Mouse (Mus musculus): ENCODE data around the gene Rilpl1. TPM values are rescaled to one million over a fixed set of nuclear protein-coding genes. Genes with fewer than 3 reads are reported as not detected.
"Not testable (repeated sequence)": the region's sequence is repeated elsewhere in the genome, so short reads cannot be mapped to it uniquely, and the experiment has no call there.

Gene Rilpl1
- polyA plus RNA-seq, 1 experiment from 2014 or later = 21.8 TPM

- no peaks in the 10 kb centered on the region for H3K9me3 ChIP-seq (replicated peaks)
- no peaks in the 10 kb centered on the region for H3K4me1 ChIP-seq
- no peak overlapping the region for H3K4me2 ChIP-seq
- H3K27me3 ChIP-seq = no peaks in the 10 kb centered on the region
- no peak overlapping the region for H3K27ac ChIP-seq
- no peak overlapping the region for H3K4me3 ChIP-seq (replicated peaks)
- 88% methylated on average over 8 of the region's 8 CpGs for WGBS
- H3K36me3 ChIP-seq = peaks cover 82% of the 10 kb centered on the region
- no peak for ATAC-seq (replicated peaks; ENCODE audit: low FRiP score)
- no peak overlapping the region for H3K9ac ChIP-seq
Observed at GRCm38 (mm10) chr5:124462297-124463025, 68.7 kb downstream of the Rilpl1 start.

- H3K9me3 ChIP-seq (replicated peaks); ATAC-seq (replicated peaks; ENCODE audit: low FRiP score); H3K4me2 ChIP-seq; H3K27ac ChIP-seq; H3K4me1 ChIP-seq; H3K9ac ChIP-seq; H3K27me3 ChIP-seq; H3K4me3 ChIP-seq (replicated peaks): not testable (repeated sequence)
- H3K36me3 ChIP-seq = peaks cover 82% of the 10 kb centered on the region
- 85% methylated on average over 14 of the region's 14 CpGs for WGBS
Observed at GRCm38 (mm10) chr5:124460922-124461321, 70.3 kb downstream of the Rilpl1 start.

- ATAC-seq (replicated peaks; ENCODE audit: low FRiP score) = no peak
- peaks cover 98% of the 10 kb centered on the region for H3K36me3 ChIP-seq
- no peaks in the 10 kb centered on the region for H3K9me3 ChIP-seq (replicated peaks)
- H3K4me2 ChIP-seq = no peak overlapping the region
- WGBS = 91% methylated on average over 6 of the region's 6 CpGs
- no peak overlapping the region for H3K4me3 ChIP-seq (replicated peaks)
- H3K27ac ChIP-seq = no peak overlapping the region
- H3K4me1 ChIP-seq = no peaks in the 10 kb centered on the region; the same call in 1 of the 2 replicates
- H3K9ac ChIP-seq = no peak overlapping the region
- H3K27me3 ChIP-seq = no peaks in the 10 kb centered on the region
Observed at GRCm38 (mm10) chr5:124456762-124457161, 74.4 kb downstream of the Rilpl1 start.

GRCm38 (mm10) chr5:124454082-124454419 lies 77.1 kb downstream of the Rilpl1 start:
- WGBS = 88% methylated on average over 1 of the region's 1 CpGs
- Histone ChIP-seq H3K27ac (peak overlapping the region; percentile 7; the same call in 1 of the 2 replicates), H3K9ac (no peak overlapping the region), H3K9me3 (replicated peaks) (no peaks in the 10 kb centered on the region), H3K4me1 (peaks cover 7% of the 10 kb centered on the region; the same call in 1 of the 2 replicates), H3K36me3 (peaks cover 100% of the 10 kb centered on the region), H3K4me3 (replicated peaks) (no peak overlapping the region), H3K4me2 (no peak overlapping the region), H3K27me3 (no peaks in the 10 kb centered on the region)
- ATAC-seq (replicated peaks; ENCODE audit: low FRiP score) = no peak

- H3K4me1 ChIP-seq = peaks cover 10% of the 10 kb centered on the region; the same call in 1 of the 2 replicates
- no peak overlapping the region for H3K4me2 ChIP-seq
- ATAC-seq (replicated peaks; ENCODE audit: low FRiP score) = 0 out of 2 replicates have a peak, but pooled peaks have one; percentile 25
- WGBS = 86% methylated on average over 13 of the region's 13 CpGs
- H3K27ac ChIP-seq = peak overlapping the region; percentile 7; the same call in 1 of the 2 replicates
- no peak overlapping the region for H3K4me3 ChIP-seq (replicated peaks)
- no peaks in the 10 kb centered on the region for H3K9me3 ChIP-seq (replicated peaks)
- H3K27me3 ChIP-seq = no peaks in the 10 kb centered on the region
- H3K9ac ChIP-seq = no peak overlapping the region
- peaks cover 100% of the 10 kb centered on the region for H3K36me3 ChIP-seq
Observed at GRCm38 (mm10) chr5:124453339-124454081, 77.7 kb downstream of the Rilpl1 start.

- no peak overlapping the region for H3K9ac ChIP-seq
- H3K4me2 ChIP-seq = no peak overlapping the region
- peaks cover 100% of the 10 kb centered on the region for H3K36me3 ChIP-seq
- 79% methylated on average over 15 of the region's 15 CpGs for WGBS
- no peaks in the 10 kb centered on the region for H3K27me3 ChIP-seq
- no peaks in the 10 kb centered on the region for H3K9me3 ChIP-seq (replicated peaks)
- no peak overlapping the region for H3K4me3 ChIP-seq (replicated peaks)
- peaks cover 17% of the 10 kb centered on the region; the same call in 1 of the 2 replicates for H3K4me1 ChIP-seq
- no peak for ATAC-seq (replicated peaks; ENCODE audit: low FRiP score)
- no peak overlapping the region; the same call in 1 of the 2 replicates for H3K27ac ChIP-seq
Observed at GRCm38 (mm10) chr5:124452494-124453228, 78.5 kb downstream of the Rilpl1 start.

GRCm38 (mm10) chr5:124450641-124451340 lies 80.4 kb downstream of the Rilpl1 start:
- H3K4me3 ChIP-seq (replicated peaks) = no peak overlapping the region
- H3K4me1 ChIP-seq = peaks cover 32% of the 10 kb centered on the region
- no peak overlapping the region for H3K27ac ChIP-seq
- ATAC-seq (replicated peaks; ENCODE audit: low FRiP score) = no peak
- no peak overlapping the region for H3K4me2 ChIP-seq
- H3K36me3 ChIP-seq = peaks cover 88% of the 10 kb centered on the region
- no peak overlapping the region for H3K9ac ChIP-seq
- no peaks in the 10 kb centered on the region for H3K9me3 ChIP-seq (replicated peaks)
- H3K27me3 ChIP-seq = no peaks in the 10 kb centered on the region
- WGBS = 78% methylated on average over 16 of the region's 16 CpGs

- Histone ChIP-seq H3K4me1 (peaks cover 32% of the 10 kb centered on the region), H3K4me3 (replicated peaks) (no peak overlapping the region), H3K9me3 (replicated peaks) (no peaks in the 10 kb centered on the region), H3K4me2 (no peak overlapping the region), H3K36me3 (peaks cover 81% of the 10 kb centered on the region), H3K27me3 (no peaks in the 10 kb centered on the region), H3K9ac (no peak overlapping the region), H3K27ac (no peak overlapping the region)
- WGBS = 89% methylated on average over 7 of the region's 7 CpGs
- ATAC-seq (replicated peaks; ENCODE audit: low FRiP score) = no peak
Observed at GRCm38 (mm10) chr5:124450051-124450450, 81.1 kb downstream of the Rilpl1 start.

GRCm38 (mm10) chr5:124449494-124449893 lies 81.7 kb downstream of the Rilpl1 start:
- Histone ChIP-seq H3K9ac (no peak overlapping the region), H3K4me1 (peaks cover 36% of the 10 kb centered on the region), H3K27me3 (no peaks in the 10 kb centered on the region), H3K27ac (no peak overlapping the region), H3K36me3 (peaks cover 75% of the 10 kb centered on the region), H3K4me2 (no peak overlapping the region), H3K4me3 (replicated peaks) (no peak overlapping the region), H3K9me3 (replicated peaks) (no peaks in the 10 kb centered on the region)
- no peak for ATAC-seq (replicated peaks; ENCODE audit: low FRiP score)
- 77% methylated on average over 6 of the region's 6 CpGs for WGBS

- Histone ChIP-seq H3K27ac (peak overlapping the region; percentile 88), H3K9ac (peak overlapping the region; percentile 94), H3K27me3 (no peaks in the 10 kb centered on the region), H3K4me1 (peaks cover 40% of the 10 kb centered on the region), H3K4me2 (peak overlapping the region; percentile 74), H3K4me3 (replicated peaks) (peak overlapping the region; percentile 93), H3K36me3 (peaks cover 44% of the 10 kb centered on the region), H3K9me3 (replicated peaks) (no peaks in the 10 kb centered on the region)
- ATAC-seq (replicated peaks; ENCODE audit: low FRiP score) = peak; percentile 77
- 1% methylated on average over 15 of the region's 15 CpGs for WGBS
Observed at GRCm38 (mm10) chr5:124446301-124446881, 84.8 kb downstream of the Rilpl1 start.

GRCm38 (mm10) chr5:124445621-124446293 lies 85.4 kb downstream of the Rilpl1 start:
- Histone ChIP-seq H3K36me3 (peaks cover 38% of the 10 kb centered on the region), H3K4me2 (peak overlapping the region; percentile 74), H3K9me3 (replicated peaks) (no peaks in the 10 kb centered on the region), H3K27me3 (no peaks in the 10 kb centered on the region), H3K9ac (peak overlapping the region; percentile 94), H3K4me1 (peaks cover 43% of the 10 kb centered on the region), H3K4me3 (replicated peaks) (peak overlapping the region; percentile 93), H3K27ac (peak overlapping the region; percentile 88)
- under 1% methylated on average over 46 of the region's 77 CpGs for WGBS
- peak; percentile 59 for ATAC-seq (replicated peaks; ENCODE audit: low FRiP score)
